Mouse (Mus musculus): Measurements from ENCODE around the gene Snapc2.

Gene Snapc2

DNA sequence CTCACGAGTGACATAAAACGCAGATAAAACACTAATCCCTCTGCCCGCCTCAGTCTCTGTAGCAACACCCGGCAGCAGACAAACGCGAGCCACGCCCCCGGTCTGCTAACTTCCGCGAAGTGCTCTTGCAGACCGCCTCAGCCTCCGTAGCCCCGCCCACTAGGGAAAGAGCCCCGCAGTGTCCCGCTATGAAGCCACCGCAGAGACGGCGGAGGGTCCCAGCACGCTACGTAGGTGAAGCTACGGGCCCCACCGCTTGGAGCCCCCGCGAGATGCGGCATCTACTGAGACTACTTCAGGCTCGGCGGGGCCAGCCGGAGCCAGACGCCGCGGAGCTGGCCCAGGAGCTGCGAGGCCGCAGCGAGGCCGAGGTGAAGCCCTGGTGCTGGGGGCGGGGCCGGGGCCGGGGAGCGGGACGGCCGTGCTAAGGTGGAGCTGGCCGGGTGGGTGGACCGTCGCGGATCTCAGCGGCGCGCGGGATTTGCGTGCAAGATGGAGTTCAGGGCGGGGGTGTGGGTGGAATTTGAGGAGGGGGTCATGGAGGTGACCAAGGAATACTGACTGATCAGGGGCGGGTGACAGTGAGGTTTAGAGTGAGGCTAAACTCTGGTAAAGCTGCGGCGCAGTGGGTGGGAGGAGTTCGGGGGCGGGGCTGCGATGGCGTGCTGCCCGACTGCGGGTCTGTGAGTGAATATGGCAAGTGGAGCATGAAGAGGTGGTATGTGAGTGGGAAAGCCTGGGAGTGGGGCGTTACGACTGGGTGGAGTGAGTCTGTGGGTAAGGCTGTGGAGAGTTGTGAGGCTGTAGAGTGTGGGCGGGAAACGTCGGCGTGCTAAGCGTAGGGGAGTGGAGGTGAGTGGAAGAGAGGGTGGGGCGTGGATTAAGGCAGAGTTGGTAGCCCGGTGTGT, at the start of gene Snapc2:
TSS of gene Snapc2 (plus strand) at position 147 of the 908 bp plus-strand sequence.
- DNase-seq, result peak; percentile 98

DNA sequence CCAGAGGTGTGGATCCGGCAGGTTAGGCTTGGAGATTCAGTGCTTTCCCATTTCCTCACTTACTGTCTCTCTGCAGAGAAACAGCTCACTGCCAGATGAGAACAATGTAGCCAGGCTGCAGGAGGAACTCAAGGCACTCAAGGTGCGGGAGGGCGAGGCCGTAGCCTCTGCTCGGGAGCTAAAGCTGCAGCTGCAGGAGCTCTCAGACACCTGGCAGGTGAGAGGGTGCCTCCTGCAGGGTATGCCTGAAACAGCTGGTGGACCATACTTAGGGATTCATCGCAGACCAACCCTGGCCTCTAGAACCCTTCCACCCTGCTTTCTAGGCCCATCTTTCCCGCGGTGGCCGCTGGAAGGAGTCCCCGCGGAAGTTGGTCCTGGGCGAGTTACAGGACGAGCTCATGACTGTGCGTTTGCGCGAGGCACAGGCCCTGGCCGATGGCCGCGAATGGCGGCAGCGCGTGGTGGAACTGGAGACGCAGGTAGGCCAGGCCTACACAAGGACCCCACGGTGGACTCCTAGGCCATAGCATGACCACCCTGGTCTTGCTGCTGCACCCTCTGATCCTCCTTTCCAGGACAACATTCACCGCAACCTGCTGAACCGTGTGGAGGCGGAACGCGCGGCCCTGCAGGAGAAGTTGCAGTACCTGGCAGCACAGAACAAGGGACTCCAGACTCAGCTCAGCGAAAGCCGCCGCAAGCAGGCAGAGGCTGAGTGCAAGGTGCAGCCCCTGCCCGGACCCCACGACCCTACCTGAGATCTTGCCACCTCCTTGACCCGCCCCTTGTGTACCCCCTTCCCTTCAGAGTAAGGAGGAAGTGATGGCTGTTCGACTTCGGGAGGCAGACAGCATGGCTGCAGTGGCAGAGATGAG, 47.4 kb upstream of the Snapc2 start:
- no peak for DNase-seq

DNA sequence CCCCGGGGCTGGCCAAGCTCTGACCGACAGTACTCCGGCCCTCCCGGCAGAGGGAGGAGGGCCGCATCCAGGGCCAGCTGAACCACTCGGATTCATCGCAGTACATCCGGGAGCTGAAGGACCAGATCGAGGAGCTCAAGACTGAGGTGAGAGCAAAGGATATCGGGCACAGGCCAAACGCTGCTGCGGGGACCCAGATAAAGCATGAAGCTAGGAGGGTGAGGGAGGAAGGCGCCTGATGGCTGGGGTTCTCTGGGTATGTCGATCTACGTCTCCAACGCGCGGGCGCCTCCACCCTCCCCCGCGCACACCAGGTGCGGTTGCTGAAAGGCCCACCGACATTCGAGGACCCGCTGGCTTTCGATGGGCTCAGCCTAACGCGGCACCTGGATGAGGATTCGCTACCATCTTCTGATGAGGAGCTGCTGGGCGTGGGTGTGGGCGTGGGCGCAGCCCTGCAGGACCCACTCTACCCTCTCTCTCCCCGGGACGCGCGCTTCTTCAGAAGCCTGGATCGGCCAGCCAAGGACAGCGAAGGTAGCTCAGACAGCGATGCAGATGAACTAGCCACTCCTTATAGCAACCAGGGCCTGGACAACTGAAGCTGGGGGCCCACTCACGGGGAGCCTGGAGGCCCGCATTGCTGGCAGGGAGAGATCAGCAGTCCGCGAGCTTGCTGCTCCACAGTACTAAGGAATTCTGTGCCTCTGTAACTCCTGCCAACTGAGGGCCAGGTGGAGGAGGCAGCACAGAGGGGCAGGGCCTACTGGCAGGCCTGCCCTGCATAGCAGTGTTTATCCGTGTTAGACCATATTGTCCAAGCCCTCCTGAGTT, 46.5 kb upstream of the Snapc2 start:
- peak; percentile 47 for DNase-seq

DNA sequence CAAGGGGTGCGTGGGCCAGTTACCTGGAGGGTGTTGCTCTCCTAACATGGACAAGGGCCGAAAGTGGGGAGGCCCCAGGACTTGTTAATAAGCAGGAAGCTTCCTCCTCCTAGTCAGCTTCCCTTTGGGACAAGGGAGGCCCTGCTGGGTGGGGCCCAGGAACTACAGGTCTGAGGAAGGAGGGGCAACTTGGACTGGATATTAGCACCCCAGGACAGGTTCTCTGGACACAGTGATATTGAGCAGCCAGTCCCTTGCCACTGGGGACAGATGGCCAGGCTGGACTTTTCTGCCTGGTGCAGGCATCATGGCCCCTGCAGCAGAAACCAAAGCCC, 45.9 kb upstream of the Snapc2 start:
- no peak for DNase-seq

DNA sequence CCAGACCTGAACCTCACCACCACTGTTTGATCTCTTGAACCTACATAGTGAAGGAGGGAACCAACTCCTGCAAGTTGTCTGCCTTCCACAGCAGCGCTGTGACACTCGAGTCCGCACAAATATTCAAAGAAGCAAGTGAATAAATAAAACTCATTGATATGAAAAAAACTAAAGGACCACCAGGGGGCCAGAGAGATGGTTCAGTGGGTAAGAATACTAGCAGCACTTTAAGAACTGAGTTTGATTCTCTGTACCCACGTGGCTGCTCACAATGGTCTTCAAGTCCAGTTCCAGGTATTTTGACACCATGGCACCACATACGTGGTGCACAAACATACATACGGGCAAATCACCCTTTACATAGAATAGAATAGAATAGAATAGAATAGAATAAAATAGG, 41.8 kb upstream of the Snapc2 start:
- no peak for DNase-seq

DNA sequence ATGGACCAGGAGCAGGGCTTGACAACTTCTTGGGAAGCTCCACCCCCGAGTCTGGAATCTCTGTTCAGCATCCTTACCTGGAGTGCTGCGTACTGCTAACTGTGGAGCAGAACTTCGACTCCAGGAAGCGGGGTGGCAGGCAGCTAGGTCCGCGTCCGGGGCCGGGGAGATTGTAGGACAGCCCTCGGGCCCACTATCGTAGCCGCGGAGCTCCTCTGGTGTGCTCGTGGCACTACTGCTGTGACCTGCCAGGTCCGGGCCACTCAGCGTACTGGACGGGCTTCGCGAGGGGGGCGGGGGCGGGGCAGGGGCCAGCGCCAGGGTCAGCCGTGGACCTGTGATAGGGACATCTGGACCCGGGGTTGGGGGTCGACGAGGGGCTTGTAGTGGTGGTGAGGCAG, 40.1 kb upstream of the Snapc2 start:
- peak; percentile 15 for DNase-seq

DNA sequence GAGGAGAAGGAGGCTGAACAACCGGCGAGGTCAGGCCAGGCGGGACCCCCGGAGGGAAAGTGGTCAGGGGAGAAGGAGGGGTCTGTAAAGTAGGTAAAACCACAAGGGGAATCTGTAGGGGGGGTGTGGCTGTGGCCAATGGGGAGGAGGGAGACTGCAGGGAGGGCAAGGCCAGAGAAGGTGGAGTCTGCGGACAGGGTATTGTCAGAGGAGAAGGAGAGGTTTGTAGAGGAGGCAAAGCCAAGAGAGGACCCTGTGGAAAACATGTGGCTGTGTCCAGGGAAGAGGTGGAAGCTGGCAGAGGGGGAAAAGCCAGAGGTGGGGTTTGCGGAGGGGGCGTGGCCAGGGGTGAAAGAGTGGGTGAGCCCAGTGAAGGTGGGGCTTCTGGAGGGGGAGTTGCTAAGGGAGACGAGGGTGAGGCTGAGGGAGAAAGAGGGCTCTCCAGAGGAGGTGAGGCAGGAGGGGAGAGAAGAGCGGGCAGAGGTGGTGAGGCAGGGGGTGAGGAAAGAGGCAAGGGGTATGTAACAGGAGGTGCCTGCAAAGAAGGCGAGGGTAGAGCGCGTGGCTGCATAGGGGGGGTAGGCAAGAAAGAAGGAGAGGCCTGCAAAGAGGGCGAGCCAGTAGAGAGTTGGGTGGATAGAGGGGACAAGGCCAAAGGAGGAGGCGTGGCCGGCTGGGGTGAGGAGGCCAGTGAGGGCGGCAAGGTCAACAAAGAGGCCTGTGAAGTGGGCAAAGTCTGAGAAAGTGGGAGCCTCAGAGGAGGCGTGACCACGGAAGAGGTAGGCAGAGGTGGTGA, 39.5 kb upstream of the Snapc2 start:
- peak; percentile 71 for DNase-seq

DNA sequence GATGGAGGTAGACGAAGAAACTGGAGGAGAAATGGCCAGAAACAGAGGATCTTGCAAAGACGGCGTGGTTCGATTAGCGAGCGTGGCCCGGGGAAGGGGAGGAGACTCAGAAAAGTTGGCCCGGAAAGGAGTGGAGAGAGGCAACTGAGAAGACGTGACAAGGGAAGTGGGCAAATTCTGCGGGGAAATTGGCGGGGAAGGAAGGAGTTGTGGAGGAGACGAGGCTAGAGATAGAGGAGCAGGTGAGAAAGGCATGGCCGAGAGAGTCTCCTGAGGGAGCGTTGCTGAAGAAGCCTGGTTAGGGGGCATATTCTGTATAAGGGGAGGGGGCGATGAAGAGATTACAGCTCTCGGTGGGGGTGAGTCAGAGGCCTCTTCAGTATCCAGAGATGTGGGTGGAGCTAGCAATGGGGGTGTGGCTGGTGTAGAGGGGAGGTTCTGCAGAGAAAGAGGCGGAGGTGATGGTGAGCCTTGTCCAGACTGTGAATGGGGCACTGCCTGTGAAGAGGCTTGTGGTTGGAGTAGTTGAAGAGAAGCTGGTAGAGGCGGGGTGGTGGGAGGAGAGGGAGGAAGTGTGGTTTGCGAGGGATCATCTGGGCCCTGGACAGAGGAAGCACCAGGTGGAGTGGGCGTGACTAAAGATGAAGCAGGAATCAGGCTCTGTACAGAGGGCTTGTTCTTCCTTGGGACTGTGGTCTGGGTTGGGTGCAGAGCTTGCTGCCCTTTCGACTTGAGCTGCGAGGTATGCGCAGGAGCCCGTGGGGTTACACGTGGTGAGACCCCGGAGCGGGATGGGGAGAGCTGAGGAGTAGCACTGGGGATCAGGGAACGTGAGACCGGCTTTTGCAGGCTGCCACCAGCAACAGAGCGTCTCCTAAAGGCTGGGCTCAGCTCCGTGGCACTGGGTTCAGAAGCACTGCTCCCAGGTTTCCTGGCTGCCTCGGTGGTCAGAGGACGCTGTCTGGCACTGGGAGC, 38.6 kb upstream of the Snapc2 start:
- peak; percentile 73 for DNase-seq

DNA sequence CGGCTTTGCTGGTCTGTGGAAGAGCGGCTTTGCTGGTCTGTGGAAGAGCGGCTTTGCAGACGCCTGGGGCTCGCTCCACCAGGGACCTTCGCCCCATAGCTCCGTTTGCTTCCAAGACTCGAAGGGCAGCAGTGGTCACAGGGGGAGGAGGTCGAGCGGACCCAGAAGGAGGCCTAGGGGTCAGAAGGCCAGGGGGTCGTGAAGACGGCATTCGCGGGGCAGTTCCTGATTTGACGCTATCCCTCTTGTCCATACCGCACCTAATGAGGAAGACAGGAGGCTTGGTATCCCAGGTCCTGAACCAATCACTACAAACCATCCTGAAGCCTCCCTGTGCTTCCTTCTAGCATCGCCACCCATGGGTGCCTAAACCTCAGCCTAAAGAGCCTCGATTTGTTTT, 36.6 kb upstream of the Snapc2 start:
- DNase-seq, result no peak

DNA sequence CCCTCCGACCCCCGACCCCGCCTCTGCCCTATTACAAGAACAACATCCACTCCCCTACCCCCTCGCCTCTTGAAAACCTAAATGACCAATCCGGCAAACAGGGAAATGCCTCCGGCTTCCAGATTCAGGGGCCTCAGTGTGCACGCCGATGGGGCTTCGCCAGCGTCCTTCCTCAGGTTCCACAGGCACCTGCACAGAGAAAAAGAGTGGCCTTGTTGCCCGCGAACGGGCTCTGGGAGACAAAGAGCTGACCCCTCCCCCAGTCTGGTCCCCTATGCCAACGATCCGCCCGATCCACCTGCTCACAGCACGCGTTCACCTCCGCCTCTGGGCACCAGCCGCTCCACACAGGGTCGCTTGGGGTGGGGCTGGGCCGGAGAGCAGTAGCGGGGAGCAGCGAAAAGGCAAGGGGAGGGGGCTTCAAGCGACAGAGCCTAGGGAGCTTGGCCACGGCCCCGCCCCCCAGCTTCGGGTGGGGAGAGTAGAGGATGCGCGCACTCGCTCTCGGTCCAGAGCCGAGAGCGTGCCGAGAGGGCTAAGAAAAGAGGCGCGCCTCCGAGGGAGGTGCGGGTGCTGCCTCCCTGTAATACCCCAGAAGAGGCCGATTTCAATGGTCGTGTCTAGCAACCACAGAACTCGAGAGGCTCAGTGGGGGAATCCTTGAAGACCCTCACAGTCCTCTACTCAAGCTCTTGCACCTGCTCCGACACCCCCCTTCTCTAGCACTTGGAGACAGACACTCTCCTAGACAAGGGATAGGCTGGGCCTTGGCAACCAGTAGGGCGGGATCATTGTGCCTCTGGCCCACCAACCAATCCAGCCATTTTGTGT, 35.9 kb upstream of the Snapc2 start, which contains the start of gene Prr36:
TSS of gene Prr36 (minus strand) at position 669 of the 831 bp plus-strand sequence.
- DNase-seq, result no peak

DNA sequence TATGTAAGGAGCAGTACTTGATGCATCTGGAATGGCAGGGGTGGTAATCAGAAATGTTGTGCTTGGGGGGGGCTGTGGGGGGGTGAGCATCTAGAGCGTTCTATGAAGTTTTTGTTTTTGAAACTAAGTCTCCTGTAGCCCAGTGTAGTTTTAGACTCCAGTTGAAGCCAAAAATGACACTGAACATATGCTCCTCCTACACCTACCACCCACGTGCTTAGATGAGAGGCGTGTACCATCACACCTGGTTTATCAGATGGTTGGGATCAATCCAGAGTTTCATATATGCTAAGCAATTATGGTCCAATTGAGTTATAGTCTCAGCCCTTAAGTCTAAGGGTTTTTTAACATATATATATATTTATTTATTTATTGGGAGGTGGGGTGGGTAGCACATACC, 33.3 kb upstream of the Snapc2 start:
- no peak for DNase-seq

DNA sequence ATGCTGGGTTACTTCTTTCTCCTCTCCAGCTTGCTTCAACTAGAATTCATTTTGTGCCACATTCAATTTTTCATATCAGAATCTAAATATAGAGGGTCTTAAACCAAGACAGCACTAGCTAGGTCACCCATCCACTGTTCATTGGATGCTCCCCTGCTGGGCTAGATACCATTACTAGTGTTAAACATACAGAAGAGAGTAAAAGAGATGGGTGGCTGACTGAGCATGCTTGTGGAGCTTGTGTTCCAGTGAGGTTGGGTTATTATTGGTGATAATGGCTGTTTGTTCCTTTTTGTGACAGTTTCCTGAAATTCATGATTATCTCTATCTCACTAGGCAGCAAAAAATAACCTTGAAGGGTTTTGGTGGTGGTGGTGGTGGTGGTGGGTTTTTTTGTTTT, 30.8 kb upstream of the Snapc2 start:
- no peak for DNase-seq

DNA sequence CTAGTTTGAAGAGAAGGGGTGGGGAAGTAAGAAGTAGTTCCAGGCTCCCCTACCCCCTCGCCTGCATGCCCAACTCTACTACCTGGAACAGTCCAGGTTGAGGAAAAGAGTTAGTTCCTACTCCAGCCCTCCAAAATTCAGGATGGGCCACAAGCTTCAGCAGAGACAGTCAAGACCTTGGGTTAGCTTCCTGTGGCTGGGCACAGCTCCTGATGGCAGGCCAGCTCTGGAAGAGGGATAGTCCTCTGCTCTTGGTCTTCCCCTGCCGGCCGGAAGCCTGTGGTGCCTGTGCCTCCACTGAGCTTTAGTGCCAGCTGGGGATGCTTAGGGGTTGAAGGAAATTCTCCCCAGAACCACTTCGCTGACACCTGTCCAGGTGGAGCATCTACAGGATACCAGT, 26.6 kb upstream of the Snapc2 start:
- DNase-seq, result no peak

DNA sequence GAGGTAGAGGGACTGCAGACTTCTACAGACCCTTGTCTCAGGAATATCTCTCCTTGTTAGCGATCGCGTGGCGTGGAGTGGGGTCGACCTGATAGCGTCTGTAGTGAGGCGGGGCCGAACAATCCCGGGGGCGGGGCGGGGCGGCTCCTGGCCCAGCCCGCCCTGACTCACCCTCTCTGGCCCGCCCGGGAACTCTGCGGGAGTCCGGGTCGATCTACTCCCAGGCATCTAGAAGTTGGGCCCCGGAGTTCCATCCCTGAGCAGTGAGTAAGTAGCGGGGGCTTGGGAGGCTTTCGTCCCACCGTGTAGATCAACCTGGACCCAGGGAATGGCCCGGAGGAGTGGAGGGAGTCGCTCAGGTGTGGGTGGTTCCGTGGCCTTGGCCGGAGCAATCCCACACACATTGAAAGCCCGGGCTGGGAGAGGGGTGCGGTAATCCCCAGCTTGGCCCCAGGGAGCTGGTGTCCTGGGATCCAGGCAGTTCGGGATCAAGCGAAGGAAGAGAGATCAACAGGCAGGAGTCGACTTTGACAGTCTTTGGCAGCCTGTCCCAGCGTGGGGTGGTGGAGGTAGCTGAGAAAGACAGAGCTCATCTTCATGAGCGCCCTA, 26.0 kb upstream of the Snapc2 start, which contains the start of gene Lrrc8e:
TSS of gene Lrrc8e (plus strand) at position 89 of the 609 bp plus-strand sequence.
- peak; percentile 47 for DNase-seq

DNA sequence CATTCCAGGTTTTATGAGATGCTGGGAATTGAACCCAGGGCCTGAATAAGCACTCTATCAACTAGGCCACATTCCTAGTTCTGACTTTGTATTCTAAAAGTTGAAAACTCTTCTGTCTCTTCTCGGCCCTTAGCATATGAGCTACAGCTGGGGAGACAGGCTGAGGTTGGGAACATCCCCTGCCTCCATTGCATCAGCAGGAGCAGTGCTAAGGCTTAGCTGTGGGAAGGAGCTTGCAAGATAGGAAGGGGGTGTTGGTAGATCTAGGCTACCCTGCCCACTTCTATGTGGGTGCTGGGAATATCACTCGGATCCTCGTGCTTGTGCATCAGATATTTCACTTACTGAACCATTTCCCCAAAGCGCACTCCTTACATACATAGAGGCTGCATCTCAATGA, 25.0 kb upstream of the Snapc2 start:
- no peak for DNase-seq

DNA sequence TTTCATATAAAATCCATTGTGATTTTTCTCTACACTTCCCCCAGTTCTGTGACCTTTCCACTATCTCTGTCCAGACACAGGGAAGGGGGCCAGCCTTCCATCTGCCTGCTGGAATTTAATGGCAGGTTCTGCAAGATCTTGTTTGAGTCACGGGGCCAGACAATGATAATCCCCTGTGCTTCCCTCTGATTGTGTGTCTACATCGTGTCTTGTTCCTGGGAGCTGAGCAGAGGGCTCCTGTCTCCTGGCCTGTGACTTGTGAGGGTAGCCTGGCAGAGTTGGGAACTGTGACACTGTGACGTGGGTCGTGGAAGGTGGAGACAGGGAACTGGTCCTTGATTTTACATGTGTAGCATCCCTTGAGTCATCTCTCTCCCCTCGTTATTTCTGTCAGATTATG, 23.1 kb upstream of the Snapc2 start:
- DNase-seq, result no peak

DNA sequence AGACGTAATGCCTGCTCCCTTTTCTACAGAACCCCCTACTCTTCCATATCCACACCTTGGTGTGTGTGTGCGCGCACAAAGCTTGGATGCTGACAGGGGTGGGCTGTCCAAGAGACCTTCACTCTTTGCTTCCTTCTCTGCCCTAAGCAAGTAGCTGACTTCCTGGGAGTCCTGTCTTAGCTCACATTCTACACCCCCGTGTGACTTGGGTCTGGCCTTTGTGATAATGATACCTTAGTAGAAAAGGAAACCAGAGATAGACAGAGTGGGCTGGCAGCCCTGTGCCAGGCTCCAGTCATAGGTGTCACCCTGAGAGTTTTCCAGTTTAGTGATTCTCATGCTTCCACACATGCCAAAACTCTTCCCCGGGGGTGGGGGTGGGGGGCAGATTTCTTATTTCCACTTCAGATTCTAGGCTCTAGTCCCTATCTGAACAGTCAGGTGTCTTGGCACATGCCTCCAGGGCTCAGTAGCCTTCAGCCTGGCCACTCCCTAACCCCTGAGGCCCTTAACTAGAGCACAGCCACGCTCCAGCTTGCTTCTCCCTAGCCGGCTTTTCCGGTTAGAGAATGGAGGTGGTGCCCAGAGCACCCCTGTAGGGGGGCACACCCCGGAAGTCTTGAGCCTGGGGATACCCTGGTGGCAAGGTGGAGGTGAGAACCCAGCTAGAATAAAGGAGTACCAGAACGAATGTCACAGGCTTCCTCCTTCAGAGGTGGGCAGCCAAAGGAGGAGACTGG, 22.1 kb upstream of the Snapc2 start:
- no peak for DNase-seq

DNA sequence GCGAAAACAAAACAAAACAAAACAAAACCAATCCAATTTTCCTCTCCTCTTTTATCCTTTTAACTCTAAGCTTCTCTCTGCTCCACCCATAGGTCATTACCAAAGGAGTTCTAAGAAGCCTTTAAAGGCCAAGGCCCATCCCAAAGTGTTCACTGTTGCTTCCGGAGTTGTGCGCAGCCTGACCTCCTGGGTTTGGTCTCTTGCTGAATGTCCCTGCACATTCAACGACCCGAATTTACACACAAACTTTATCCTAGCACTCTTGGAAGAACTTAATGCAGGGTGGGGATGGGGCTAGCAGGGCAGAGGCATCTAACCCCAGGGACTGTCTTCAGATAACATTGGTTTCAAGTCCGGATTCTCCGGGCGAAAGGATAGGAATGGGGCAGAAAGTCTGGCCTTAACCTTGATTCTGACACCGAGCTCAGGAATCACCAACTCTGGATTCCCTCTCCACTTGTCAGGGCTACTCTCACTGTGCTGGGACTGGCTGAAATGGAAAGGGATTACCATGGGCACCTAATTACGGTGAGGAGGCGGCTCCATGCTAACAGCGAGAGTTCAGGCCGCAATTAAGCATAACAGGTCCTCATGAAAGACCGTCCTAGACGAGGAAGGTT, 15.0 kb upstream of the Snapc2 start:
- DNase-seq, result no peak

Measured in liver (tissue).